Mouse (Mus musculus) MEL-GATA-1-ER (cell line): Measurements from ENCODE around the gene Rrp7a.
"Not testable (repeated sequence)": the region's sequence is repeated elsewhere in the genome, so short reads cannot be mapped to it uniquely, and the experiment has no call there.

ENCODE experiments used
- DNase-seq: peaks from one replicate; pipeline ENCODE4 v3.0.0-alpha.2; 2012; ENCODE audit warnings: low read depth; ENCODE audit errors: extremely low read depth

The Rrp7a gene

GRCm38 (mm10) chr15:83156929-83157666 lies 34.5 kb upstream of the Rrp7a start:
- no peak for DNase-seq

DNA sequence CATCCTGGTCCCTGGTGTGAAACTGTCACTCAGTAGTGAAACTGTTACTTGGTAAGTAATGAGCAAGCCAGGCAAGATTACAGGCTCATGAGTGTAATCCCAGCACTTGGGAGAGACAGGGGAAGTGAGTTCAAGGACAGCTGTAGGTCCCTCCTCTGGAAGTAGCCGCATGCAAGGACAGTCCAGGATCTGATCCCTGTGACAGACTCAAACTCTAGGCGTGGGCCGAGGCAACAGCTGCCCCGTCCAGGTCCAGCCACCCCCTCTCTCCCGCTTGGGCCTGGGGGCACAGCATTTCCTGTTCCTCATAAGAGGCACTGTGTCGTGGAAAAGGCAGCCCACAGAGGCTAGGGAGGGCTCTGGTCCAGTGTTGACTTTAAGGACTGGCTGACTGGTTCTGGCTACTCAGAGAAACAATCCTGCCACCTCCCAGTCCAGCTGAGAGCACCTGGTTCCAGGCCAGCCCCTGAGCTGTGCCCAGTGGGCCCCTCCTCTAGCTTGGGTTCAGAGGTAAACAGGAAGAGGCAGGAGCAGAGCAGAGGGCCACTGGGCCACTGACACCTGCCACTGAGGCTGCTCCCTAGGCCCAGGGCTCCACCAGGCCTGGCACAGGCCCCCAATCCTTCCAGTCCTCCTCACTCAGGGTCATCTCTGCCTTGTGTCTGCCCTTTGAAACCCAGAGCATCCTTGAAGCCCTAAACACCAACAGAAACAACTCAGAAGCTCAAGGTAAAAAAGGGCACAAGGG lies 33.2 kb upstream of the Rrp7a start:
- no peak for DNase-seq

- DNase-seq, result no peak
Observed at GRCm38 (mm10) chr15:83154309-83154708, 31.7 kb upstream of the Rrp7a start.

DNA sequence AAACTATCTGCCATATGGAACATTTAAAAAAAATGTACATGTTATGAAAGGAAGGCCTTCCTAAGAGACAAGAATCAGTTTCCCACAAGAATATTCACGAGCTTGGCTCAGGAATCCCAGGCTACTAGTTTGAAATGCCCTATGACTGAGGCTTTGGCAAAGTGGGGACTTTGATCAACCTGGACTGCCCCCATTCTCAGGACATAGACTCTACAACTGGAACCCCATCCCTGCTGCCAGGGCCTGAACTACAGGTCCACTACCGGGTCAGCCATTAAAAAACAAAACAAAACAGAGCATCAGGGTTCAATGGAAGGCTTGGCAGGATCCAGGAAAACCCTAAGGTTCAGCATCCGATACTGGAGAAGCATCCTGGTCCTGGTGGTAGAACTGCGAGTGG lies 28.1 kb upstream of the Rrp7a start:
- DNase-seq, result no peak

GRCm38 (mm10) chr15:83150073-83150442 lies 27.5 kb upstream of the Rrp7a start:
- no peak for DNase-seq

DNA sequence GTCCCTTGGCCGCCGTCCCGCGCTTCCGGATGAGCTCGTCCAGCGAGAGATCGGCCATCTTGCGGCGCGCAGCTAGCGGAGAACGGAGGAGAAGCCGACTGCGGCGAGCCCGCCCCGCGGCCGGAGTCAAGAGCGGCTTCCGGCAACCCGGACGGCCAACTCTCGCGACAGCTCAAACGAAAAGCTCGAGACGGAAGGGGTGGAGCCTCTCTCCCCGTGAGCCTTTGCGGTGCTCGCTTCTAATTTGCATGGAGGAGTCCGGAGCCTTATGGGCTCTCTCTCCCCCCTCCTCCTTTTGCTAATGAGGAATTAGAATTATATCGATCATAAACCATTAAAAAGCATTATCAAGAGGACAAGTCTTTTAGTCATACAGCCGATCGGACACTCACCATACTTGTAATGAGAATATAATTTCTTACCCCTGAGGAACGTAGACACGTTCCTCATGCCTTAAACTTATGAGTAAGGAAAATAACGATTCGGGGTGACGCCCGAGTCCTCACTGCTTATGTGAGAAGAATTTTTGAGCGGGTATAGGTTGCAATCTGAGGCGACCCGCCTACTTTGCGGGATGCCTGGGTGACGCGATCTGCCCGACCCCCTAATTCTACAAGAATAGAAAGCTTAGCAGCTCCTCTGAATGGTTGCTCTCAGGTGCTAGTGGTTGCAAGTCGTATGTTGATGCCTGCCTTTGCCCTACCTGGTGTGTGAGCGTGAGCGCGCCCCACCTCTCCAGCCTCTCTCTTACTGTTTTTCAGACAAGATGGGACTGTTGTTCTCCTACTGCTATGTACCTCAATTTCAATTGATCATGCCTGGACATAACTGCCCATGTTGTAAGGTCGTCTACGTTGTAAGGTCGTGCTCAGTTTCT lies 26.8 kb upstream of the Rrp7a start, which contains the start of gene Poldip3:
TSS of gene Poldip3 (minus strand) at position 189 of the 877 bp plus-strand sequence.
- peak; percentile 96 for DNase-seq

- DNase-seq, result no peak
Observed at GRCm38 (mm10) chr15:83148801-83149195, 26.2 kb upstream of the Rrp7a start.

DNA sequence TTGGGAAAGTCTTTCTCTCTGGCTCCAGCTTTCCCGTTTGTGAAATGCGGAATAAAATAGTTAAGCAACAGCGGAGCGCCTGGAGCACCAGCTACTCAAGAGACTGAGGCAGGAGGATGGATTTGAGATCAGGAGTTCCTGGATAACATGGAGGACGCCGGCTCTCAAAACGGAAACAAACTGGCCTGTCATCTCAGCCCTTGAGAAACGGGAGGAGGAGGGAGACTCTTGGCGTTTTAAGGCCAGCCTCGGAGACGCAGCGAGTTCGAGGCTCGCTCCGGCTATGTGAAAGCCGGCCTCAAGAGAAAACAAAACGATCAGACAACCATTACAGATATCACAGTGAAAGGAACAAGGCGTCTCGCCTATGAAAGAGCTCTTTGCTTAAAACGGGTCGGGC lies 25.8 kb upstream of the Rrp7a start:
- DNase-seq, result no peak

DNA sequence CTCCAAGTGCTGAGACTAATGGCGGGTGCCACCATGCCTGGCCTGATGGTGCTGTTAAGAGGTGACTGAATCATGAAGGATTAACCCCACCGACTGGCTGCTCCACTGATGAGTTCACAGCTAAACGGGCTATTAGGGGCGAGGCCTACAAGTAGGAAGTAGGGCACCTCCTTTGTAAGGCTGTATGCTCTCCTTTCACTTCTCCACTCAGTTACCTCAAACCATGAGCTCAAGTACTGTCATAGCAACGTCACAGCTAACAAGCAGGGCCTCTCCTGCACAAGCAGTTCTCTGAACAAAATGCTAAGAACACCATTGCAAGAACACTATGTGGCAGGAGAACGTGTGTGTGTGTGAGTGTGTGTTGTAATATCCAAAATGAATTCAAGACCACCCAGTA lies 22.9 kb upstream of the Rrp7a start:
- no peak for DNase-seq

- DNase-seq, result no peak
Observed at GRCm38 (mm10) chr15:83142861-83143260, 20.3 kb upstream of the Rrp7a start.

GRCm38 (mm10) chr15:83135654-83136053 lies 13.1 kb upstream of the Rrp7a start:
- DNase-seq, result no peak

GRCm38 (mm10) chr15:83134671-83135070 lies 12.1 kb upstream of the Rrp7a start:
- no peak for DNase-seq

GRCm38 (mm10) chr15:83129530-83130231 lies 7.1 kb upstream of the Rrp7a start:
- no peak for DNase-seq

- DNase-seq, result not testable (repeated sequence)
Observed at GRCm38 (mm10) chr15:83127037-83127436, 4.4 kb upstream of the Rrp7a start.

GRCm38 (mm10) chr15:83126582-83126981 lies 4.0 kb upstream of the Rrp7a start:
- no peak for DNase-seq

DNA sequence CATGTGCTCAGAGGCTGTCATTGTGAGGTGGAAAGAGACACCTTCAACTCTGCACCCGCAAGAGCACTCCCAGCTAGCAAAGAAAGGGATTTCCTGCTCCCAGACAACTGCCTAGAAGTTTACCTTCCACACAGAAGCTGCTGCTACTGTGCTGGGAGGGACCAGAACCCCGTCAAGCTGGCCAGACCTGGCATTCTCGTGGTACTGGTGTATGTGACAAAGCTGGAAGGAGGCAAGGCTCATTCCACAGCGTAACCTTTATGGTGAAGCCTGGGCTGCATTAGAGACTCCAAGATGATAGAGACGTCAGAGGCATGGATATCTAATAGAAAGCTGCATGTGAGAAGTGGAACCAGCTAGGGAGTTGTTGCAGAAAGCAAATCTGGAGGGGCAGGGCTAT lies 2.0 kb upstream of the Rrp7a start:
- no peak for DNase-seq

GRCm38 (mm10) chr15:83121709-83122565 lies 664 bp downstream of the Rrp7a start:
- peak; percentile 74 for DNase-seq

GRCm38 (mm10) chr15:83118360-83118759 lies 4.2 kb downstream of the Rrp7a start:
- no peak for DNase-seq

DNA sequence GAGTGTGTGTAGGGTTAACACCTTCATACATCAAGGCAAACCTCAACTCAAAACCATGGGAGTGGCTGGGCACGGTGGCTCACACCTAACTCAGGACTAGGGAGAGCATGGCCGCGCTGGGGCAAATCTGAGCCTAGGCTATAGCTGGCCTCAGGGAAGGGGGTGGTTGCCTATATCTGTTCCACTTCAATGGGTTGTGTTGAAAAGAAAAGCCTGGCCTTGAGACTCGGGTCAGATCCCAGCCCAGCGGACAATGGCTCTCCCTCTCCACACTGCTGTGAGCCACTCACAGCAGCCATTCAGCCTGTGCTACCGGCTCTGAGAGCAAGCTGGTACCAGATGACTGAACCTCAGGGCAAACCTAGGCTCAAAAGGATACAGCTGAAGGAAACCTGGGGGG lies 7.5 kb downstream of the Rrp7a start:
- DNase-seq, result no peak

GRCm38 (mm10) chr15:83114106-83114505 lies 8.5 kb downstream of the Rrp7a start:
- DNase-seq, result no peak
